Mouse (Mus musculus): ENCODE measurements around the gene Smyd4. TPM values are rescaled to one million over a fixed set of nuclear protein-coding genes. Genes with fewer than 3 reads are reported as not detected.

Gene Smyd4
- total and polyA plus RNA-seq, 2 experiments from 2014 or later, result 14.1 to 17.7 TPM

DNA sequence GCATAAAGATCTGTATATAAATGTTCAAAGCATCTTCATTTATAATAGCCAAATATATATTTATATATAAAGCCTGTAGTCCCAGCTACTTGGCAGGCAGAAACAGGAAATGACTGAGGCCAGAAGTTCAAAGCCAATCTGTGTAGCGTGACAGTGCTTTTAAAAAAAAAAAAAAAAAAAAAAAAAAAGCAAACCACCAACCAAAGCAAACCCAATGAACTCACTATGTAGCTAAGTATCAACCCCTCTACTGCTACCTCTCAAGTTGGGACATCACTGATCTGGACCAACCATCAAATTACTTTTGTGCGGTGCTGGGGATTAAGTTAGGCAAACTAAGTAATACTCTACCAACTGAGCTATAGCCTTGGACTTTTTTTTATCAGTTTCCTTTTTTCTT, 4.1 kb upstream of the Smyd4 start:
- ATAC-seq (no peak), DNase-seq (ENCODE audit: low spot score) (no peak)
- 75% methylated on average over 2 of the region's 2 CpGs for WGBS
- no peak for TF ChIP-seq CTCF (IDR thresholded peaks at IDR 0.05; ENCODE audit: low read depth)
- Histone ChIP-seq H3K27ac (no peak overlapping the region), H3K4me1 (ENCODE audit: insufficient read depth, low read length) (no peaks in the 10 kb centered on the region; the same call in 1 of the 2 replicates), H3K27me3 (ENCODE audit: insufficient read depth, low read length) (no peaks in the 10 kb centered on the region), H3K4me3 (ENCODE audit: low read length) (no peak overlapping the region), H3K36me3 (ENCODE audit: insufficient read depth, low read length) (no peaks in the 10 kb centered on the region), H3K4me2 (ENCODE audit: low read depth, low read length) (no peak overlapping the region), H3K9me3 (ENCODE audit: low read length) (no peaks in the 10 kb centered on the region), H3K9ac (replicated peaks; ENCODE audit: low read length) (no peak overlapping the region)

DNA sequence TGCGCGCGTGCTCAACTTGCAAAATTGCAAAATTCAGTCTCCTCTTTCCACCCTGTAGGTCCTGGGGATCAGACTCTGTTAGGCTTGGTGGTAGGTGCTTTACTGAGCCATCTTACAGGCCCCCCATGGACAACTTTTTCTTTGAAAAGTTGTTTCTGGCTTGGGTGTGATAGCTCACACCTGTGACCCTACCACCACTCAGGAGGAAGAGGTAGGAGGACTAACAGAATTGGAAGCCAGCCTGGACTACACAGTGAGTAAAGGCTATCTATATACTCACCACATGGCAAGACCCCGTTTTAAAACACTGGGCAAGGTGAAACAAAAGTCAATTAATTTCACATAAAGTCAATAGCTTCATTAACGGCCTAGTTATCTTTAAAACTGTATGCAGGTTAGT, 3.5 kb upstream of the Smyd4 start:
- Histone ChIP-seq H3K4me3 (ENCODE audit: low read length) (no peak overlapping the region), H3K27me3 (ENCODE audit: insufficient read depth, low read length) (no peaks in the 10 kb centered on the region), H3K4me2 (ENCODE audit: low read depth, low read length) (no peak overlapping the region), H3K4me1 (ENCODE audit: insufficient read depth, low read length) (no peaks in the 10 kb centered on the region; the same call in 1 of the 2 replicates), H3K9ac (replicated peaks; ENCODE audit: low read length) (no peak overlapping the region), H3K9me3 (ENCODE audit: low read length) (no peaks in the 10 kb centered on the region), H3K36me3 (ENCODE audit: insufficient read depth, low read length) (no peaks in the 10 kb centered on the region), H3K27ac (no peak overlapping the region)
- no peak for TF ChIP-seq CTCF (IDR thresholded peaks at IDR 0.05; ENCODE audit: low read depth)
- DNase-seq (ENCODE audit: low spot score), result no peak
- 94% methylated on average over 5 of the region's 5 CpGs for WGBS
- no peak for ATAC-seq

DNA sequence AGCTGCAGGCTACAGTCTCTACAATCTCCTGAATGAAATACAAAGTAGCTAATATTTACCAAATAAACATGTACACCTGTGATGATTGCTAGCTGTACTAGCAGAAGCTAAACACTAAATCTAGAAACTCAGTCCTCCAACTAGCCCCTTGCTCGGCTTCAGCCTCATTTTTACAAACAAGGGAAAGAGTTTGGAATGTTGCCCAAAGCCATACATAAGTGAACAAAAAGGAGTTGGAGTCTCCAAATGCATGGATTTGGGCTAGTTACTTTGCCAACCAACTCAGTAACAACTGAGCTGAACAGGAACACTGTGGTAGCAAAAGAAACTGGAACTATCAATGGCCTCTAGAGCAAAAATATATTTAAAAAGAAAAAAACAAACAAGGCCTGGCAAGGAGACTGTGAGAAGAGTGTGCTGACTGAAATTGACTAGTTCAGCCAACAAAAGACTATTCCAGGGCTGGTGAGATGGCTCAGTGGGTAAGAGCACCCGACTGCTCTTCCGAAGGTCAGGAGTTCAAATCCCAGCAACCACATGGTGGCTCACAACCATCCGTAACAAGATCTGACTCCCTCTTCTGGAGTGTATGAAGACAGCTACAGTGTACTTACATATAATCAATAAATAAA, 1.6 kb upstream of the Smyd4 start:
- no peaks in the 10 kb centered on the region for H3K9me3 ChIP-seq (ENCODE audit: low read length)
- H3K36me3 ChIP-seq (ENCODE audit: insufficient read depth, low read length), result no peaks in the 10 kb centered on the region
- TF ChIP-seq CTCF (IDR thresholded peaks at IDR 0.05; ENCODE audit: low read depth), result no peak
- no peak for DNase-seq (ENCODE audit: low spot score)
- no peak overlapping the region for H3K9ac ChIP-seq (replicated peaks; ENCODE audit: low read length)
- no peaks in the 10 kb centered on the region; the same call in 1 of the 2 replicates for H3K4me1 ChIP-seq (ENCODE audit: insufficient read depth, low read length)
- H3K27ac ChIP-seq, result no peak overlapping the region
- H3K4me2 ChIP-seq (ENCODE audit: low read depth, low read length), result peak overlapping the region; percentile 64; the same call in 1 of the 2 replicates
- H3K27me3 ChIP-seq (ENCODE audit: insufficient read depth, low read length), result no peaks in the 10 kb centered on the region
- H3K4me3 ChIP-seq (ENCODE audit: low read length), result no peak overlapping the region
- ATAC-seq, result no peak
- WGBS, result 43% methylated on average over 3 of the region's 4 CpGs

DNA sequence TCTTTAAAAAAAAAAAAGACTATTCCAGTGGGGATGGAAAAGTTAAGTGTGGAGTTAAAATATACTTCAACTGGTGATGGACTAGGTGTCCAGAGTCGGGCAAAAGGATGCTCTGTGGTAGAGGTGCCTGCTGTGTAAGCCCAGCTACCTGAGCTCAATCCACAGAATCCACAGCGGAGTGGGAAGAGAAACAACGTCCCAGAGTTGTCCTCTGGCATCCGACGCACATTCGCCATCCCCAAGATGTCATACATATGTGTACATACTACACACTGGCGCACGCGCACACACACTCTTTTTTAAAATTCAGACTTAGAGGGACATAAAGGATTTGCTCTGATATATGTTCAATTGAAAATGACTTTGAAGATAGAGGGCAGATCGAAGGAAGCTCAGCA, 1.0 kb upstream of the Smyd4 start:
- 43% methylated on average over 10 of the region's 10 CpGs for WGBS
- TF ChIP-seq CTCF (IDR thresholded peaks at IDR 0.05; ENCODE audit: low read depth), result no peak

DNA sequence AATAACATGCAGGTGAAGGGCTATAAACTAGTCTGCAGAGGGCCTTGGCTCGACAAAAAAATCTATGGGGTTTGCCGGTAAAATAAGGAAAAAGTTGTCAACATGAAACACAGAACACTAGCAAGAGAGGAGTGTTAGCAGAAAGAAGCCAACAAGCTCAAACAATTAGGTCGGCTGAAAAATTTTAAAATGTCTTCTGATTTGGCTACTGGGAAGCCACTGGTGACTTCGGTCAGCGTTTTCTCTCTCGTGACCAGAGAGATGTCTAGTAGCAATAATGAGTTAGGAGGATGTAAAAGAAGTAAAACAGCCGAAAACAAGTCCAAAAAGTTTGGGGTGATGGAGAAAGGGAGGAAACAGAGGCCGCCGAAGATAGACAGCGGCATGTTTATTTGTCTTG, 637 bp upstream of the Smyd4 start:
- WGBS, result 3% methylated on average over 10 of the region's 10 CpGs
- Histone ChIP-seq H3K4me2 (ENCODE audit: low read depth, low read length) (peak overlapping the region; percentile 64), H3K9ac (replicated peaks; ENCODE audit: low read length) (peak overlapping the region; percentile 50), H3K4me3 (ENCODE audit: low read length) (peak overlapping the region; percentile 68), H3K4me1 (ENCODE audit: insufficient read depth, low read length) (no peaks in the 10 kb centered on the region; the same call in 1 of the 2 replicates), H3K9me3 (ENCODE audit: low read length) (no peaks in the 10 kb centered on the region), H3K36me3 (ENCODE audit: insufficient read depth, low read length) (no peaks in the 10 kb centered on the region), H3K27me3 (ENCODE audit: insufficient read depth, low read length) (no peaks in the 10 kb centered on the region), H3K27ac (peak overlapping the region; percentile 46; the same call in 1 of the 2 replicates)
- no peak for TF ChIP-seq CTCF (IDR thresholded peaks at IDR 0.05; ENCODE audit: low read depth)
- DNase-seq (ENCODE audit: low spot score) (no peak), ATAC-seq (no peak)

More for the DNA sequence above, 1.0 kb upstream of the Smyd4 start:
- H3K4me3 ChIP-seq (ENCODE audit: low read length), result peak overlapping the region; percentile 68
- DNase-seq (ENCODE audit: low spot score) (no peak), ATAC-seq (no peak)
- H3K27ac ChIP-seq, result no peak overlapping the region
- peak overlapping the region; percentile 64 for H3K4me2 ChIP-seq (ENCODE audit: low read depth, low read length)
- H3K9ac ChIP-seq (replicated peaks; ENCODE audit: low read length), result peak overlapping the region; percentile 50; the same call in 1 of the 2 replicates
- no peaks in the 10 kb centered on the region for H3K36me3 ChIP-seq (ENCODE audit: insufficient read depth, low read length)
- no peaks in the 10 kb centered on the region for H3K27me3 ChIP-seq (ENCODE audit: insufficient read depth, low read length)
- no peaks in the 10 kb centered on the region; the same call in 1 of the 2 replicates for H3K4me1 ChIP-seq (ENCODE audit: insufficient read depth, low read length)
- H3K9me3 ChIP-seq (ENCODE audit: low read length), result no peaks in the 10 kb centered on the region

DNA sequence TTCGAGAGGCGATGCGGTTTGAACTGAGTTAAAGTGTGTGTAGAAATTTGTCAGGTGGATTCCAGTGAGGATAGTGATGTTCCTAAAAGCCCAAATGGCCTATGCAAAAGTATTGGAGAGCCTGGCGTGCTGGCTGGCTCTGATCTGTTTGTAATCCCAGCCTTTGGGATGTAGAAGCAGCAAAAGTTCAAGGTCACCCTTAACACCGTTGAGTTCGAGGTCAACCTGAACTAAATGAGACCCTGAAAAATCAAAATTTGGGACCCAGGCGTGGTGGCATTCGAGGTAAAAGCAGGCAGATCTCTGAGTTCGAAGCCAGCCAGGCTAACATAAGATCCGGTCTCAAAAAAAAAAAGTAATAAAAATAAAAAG, 643 bp downstream of the Smyd4 start:
- WGBS, result 48% methylated on average over 10 of the region's 10 CpGs
- Histone ChIP-seq H3K27me3 (ENCODE audit: insufficient read depth, low read length) (no peaks in the 10 kb centered on the region), H3K4me2 (ENCODE audit: low read depth, low read length) (peak overlapping the region; percentile 64), H3K27ac (peak overlapping the region; percentile 18; the same call in 1 of the 2 replicates), H3K4me1 (ENCODE audit: insufficient read depth, low read length) (no peaks in the 10 kb centered on the region; the same call in 1 of the 2 replicates), H3K9ac (replicated peaks; ENCODE audit: low read length) (peak overlapping the region; percentile 50), H3K9me3 (ENCODE audit: low read length) (no peaks in the 10 kb centered on the region), H3K4me3 (ENCODE audit: low read length) (peak overlapping the region; percentile 68), H3K36me3 (ENCODE audit: insufficient read depth, low read length) (no peaks in the 10 kb centered on the region)
- no peak for DNase-seq (ENCODE audit: low spot score)
- no peak for TF ChIP-seq CTCF (IDR thresholded peaks at IDR 0.05; ENCODE audit: low read depth)
- ATAC-seq, result no peak

DNA sequence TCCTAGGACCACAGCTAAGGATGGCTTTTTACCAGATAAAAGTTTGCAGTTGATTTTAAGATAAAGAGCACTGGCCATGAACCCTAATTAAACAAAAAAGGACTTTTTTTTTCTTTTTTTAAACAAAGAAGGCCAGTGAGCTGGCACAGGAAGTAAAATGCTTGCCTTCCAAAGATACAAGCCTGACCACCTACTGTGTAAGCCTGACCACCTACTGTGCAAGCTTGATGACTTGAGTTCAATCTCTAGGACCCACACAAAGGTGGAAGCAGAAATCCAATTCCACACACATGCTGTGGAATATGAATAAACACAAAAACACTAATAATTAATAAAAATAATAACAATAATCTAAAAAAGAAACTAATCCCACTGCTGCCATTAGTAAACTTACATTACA, 3.0 kb downstream of the Smyd4 start:
- TF ChIP-seq CTCF (IDR thresholded peaks at IDR 0.05; ENCODE audit: low read depth), result no peak
- Histone ChIP-seq H3K4me3 (ENCODE audit: low read length) (no peak overlapping the region), H3K4me1 (ENCODE audit: insufficient read depth, low read length) (no peaks in the 10 kb centered on the region; the same call in 1 of the 2 replicates), H3K27ac (no peak overlapping the region), H3K27me3 (ENCODE audit: insufficient read depth, low read length) (no peaks in the 10 kb centered on the region), H3K36me3 (ENCODE audit: insufficient read depth, low read length) (no peaks in the 10 kb centered on the region), H3K9ac (replicated peaks; ENCODE audit: low read length) (no peak overlapping the region), H3K4me2 (ENCODE audit: low read depth, low read length) (no peak overlapping the region), H3K9me3 (ENCODE audit: low read length) (no peaks in the 10 kb centered on the region)
- DNase-seq (ENCODE audit: low spot score) (no peak), ATAC-seq (no peak)

All from hindbrain, postnatal 0 days (tissue).